In genomic region chr16:13487659-13488058, GRCm38 (mm10) we compare ENCODE assay signal across 14 mouse cellular contexts.
"Had no signal": no experiment of that assay in that cellular context is flagged by ENCODE, and none has a peak within 500 bp of the region (broad histone marks: within the 10 kb centered on the region; RNA-seq: fewer than 3 reads in every experiment).

No protein-coding gene starts in this region.

- DNase-seq: kidney, adult 2 months; kidney, postnatal 25 days; layer of hippocampus, adult 9-11 months; layer of hippocampus, postnatal 36 days; lung, embryonic 14.5 days; lung, postnatal 10 days; lung, postnatal 4 days; right cerebral cortex, adult 18-20 months; right cerebral cortex, postnatal 25 days; thymus, postnatal 4 days had no signal

- H3K27ac ChIP-seq: limb, embryonic 15.5 days; liver, embryonic 12.5 days; neural tube, embryonic 12.5 days had no signal

- H3K4me3 ChIP-seq: limb, embryonic 15.5 days; liver, embryonic 12.5 days; neural tube, embryonic 12.5 days had no signal

- H3K4me2 ChIP-seq: limb, embryonic 15.5 days; liver, embryonic 12.5 days; lung, embryonic 14.5 days; midbrain, embryonic 11.5 days; neural tube, embryonic 12.5 days had no signal

- ATAC-seq: liver, embryonic 12.5 days had no signal

- H3K9ac ChIP-seq: limb, embryonic 15.5 days; liver, embryonic 12.5 days; lung, embryonic 14.5 days; neural tube, embryonic 12.5 days had no signal

- H3K4me1 ChIP-seq: limb, embryonic 15.5 days; liver, embryonic 12.5 days; neural tube, embryonic 12.5 days had no signal

- H3K9me3 ChIP-seq: limb, embryonic 15.5 days; liver, embryonic 12.5 days; neural tube, embryonic 12.5 days had no signal

- H3K27me3 ChIP-seq: limb, embryonic 15.5 days; liver, embryonic 12.5 days; neural tube, embryonic 12.5 days had no signal

- H3K36me3 ChIP-seq: limb, embryonic 15.5 days; liver, embryonic 12.5 days; neural tube, embryonic 12.5 days had no signal
